Mouse (Mus musculus): Measurements from ENCODE around the gene Trmt5. TPM values are rescaled to one million over a fixed set of nuclear protein-coding genes. Genes with fewer than 3 reads are reported as not detected.

Trmt5 gene
- total and polyA plus RNA-seq, 3 experiments: 21.9 to 51.3 (median 40.5) TPM

DNA sequence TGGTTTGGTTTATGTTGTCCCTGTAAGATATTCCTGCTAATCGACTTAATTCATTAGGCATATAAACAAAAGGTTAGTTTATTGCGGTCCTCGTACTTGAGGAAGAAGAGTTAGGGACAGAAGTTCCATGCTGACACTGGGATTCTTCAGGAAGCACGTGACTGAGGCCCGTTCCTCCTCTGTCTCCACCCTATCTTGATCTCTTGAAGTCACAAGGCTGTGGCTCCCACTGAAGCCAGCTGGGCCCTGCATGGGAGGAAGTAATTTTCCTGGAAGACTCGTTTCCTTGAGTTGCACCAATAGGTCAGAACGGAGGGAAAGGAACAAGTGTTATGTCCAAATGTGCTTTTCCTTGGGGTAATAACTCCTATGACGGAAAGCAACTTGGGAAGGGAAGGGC, 1.1 kb upstream of the Trmt5 start:
- Histone ChIP-seq H3K27ac (ENCODE audit: insufficient read depth, low read depth) (no peak overlapping the region), H3K9me3 (replicated peaks; ENCODE audit: low read length) (no peaks in the 10 kb centered on the region), H3K36me3 (replicated peaks in 1 of 2; ENCODE audit: control insufficient read depth in 1 of 2, insufficient read depth in 1 of 2, low read length in 1 of 2) (peaks cover 10 to 53% of the 10 kb centered on the region in 2 experiments), H3K4me1 (ENCODE audit: control insufficient read depth in 1 of 2, insufficient read depth in 2 of 2) (peaks cover 4 to 42% of the 10 kb centered on the region in 2 experiments), H3K27me3 (replicated peaks) (no peaks in the 10 kb centered on the region), H3K9ac (ENCODE audit: insufficient read depth, low read depth) (peak overlapping the region; percentile 30), H3K79me2 (replicated peaks; ENCODE audit: control insufficient read depth, extremely low read depth, insufficient read depth, poor library complexity, severe bottlenecking) (peaks cover 29% of the 10 kb centered on the region), H3K4me2 (ENCODE audit: insufficient read depth, low read depth, poor library complexity, severe bottlenecking) (peak overlapping the region; percentile 85), H3K4me3 (replicated peaks in 1 of 3; ENCODE audit: low read depth in 2 of 3, low read length in 2 of 3, poor library complexity in 1 of 3) (peak overlapping the region; percentile 67 to 92 (median 73))
- dilution Hi-C loops (cut with MboI; ENCODE audit: extremely low pct_ligation_motif_present, extremely low pct_unique_long_range_greater_than_20kb, low sequenced_read_pairs): no loop called here
- DNase-seq (ENCODE audit: extremely low read depth): no peak
- in situ Hi-C loops (cut with MboI; ENCODE audit: low pct_ligation_motif_present, low pct_unique_long_range_greater_than_20kb, low sequenced_read_pairs): no loop called here
- TF ChIP-seq EP300 (IDR thresholded peaks at IDR 0.05; ENCODE audit: low read length) (no peak), MAX (IDR thresholded peaks at IDR 0.05; ENCODE audit: low read length) (0 out of 2 replicates have a peak, but pooled peaks have one; percentile 38), ZKSCAN1 (IDR thresholded peaks at IDR 0.05; ENCODE audit: borderline replicate concordance, low read depth, low read length) (no peak), KAT2A (IDR thresholded peaks at IDR 0.05; ENCODE audit: insufficient replicate concordance, low read length) (no peak), SIN3A (IDR thresholded peaks at IDR 0.05; ENCODE audit: low read length) (no peak), POLR2A (IDR thresholded peaks at IDR 0.05; ENCODE audit: low read depth, low read length) (no peak)

DNA sequence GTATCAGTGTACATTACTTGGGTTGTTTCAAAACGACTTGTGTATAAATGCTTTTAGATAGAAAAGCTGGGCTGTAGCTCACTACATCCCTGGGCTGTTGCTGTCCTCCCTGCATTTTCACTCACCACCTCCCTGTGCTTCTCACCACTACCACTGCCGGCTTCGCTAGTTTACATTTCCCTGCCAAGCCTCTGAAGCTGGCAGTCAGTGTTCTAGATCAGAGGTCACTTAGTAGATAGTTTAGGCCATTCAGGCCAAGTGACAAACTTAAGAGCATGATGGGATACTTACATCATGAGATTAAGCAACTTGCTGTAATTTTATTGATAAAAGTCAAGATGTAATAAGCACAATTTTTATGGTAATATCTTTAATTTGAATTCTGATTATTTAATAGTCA, 11.6 kb downstream of the Trmt5 start:
- in situ Hi-C loops (cut with MboI; ENCODE audit: low pct_ligation_motif_present, low pct_unique_long_range_greater_than_20kb, low sequenced_read_pairs) (no loop called here), dilution Hi-C loops (cut with MboI; ENCODE audit: extremely low pct_ligation_motif_present, extremely low pct_unique_long_range_greater_than_20kb, low sequenced_read_pairs) (no loop called here)
- Histone ChIP-seq H3K4me1 (ENCODE audit: control insufficient read depth in 1 of 2, insufficient read depth in 2 of 2) (peaks cover 0 to 6% of the 10 kb centered on the region in 2 experiments; a peak in 2 of 4 replicates), H3K79me2 (replicated peaks; ENCODE audit: control insufficient read depth, extremely low read depth, insufficient read depth, poor library complexity, severe bottlenecking) (no peaks in the 10 kb centered on the region), H3K27ac (ENCODE audit: insufficient read depth, low read depth) (no peak overlapping the region), H3K27me3 (replicated peaks) (no peaks in the 10 kb centered on the region), H3K9ac (ENCODE audit: insufficient read depth, low read depth) (no peak overlapping the region), H3K36me3 (replicated peaks in 1 of 2; ENCODE audit: control insufficient read depth in 1 of 2, insufficient read depth in 1 of 2, low read length in 1 of 2) (peaks cover 22 to 65% of the 10 kb centered on the region in 2 experiments), H3K9me3 (replicated peaks; ENCODE audit: low read length) (peaks cover 13% of the 10 kb centered on the region), H3K4me3 (replicated peaks in 1 of 3; ENCODE audit: low read depth in 2 of 3, low read length in 2 of 3, poor library complexity in 1 of 3) (no peak overlapping the region), H3K4me2 (ENCODE audit: insufficient read depth, low read depth, poor library complexity, severe bottlenecking) (no peak overlapping the region)
- DNase-seq (ENCODE audit: extremely low read depth): no peak
- TF ChIP-seq TCF12 (IDR thresholded peaks at IDR 0.05; ENCODE audit: low read depth, low read length) (no peak), EP300 (IDR thresholded peaks at IDR 0.05; ENCODE audit: low read length) (no peak), POLR2A (IDR thresholded peaks at IDR 0.05; ENCODE audit: low read depth, low read length) (no peak), ZNF384 (IDR thresholded peaks at IDR 0.05; ENCODE audit: low read depth, low read length) (no peak), CTCF (conservative IDR thresholded peaks at IDR 0.05 in 1 of 2, IDR thresholded peaks at IDR 0.05 in 1 of 2; ENCODE audit: low read depth in 2 of 2, low read length in 2 of 2) (no peak), CHD1 (IDR thresholded peaks at IDR 0.05; ENCODE audit: low read depth, low read length) (no peak), TBP (conservative IDR thresholded peaks at IDR 0.05; ENCODE audit: low read depth, low read length) (no peak), JUN (IDR thresholded peaks at IDR 0.05; ENCODE audit: insufficient read depth, low read depth, low read length) (no peak)

DNA sequence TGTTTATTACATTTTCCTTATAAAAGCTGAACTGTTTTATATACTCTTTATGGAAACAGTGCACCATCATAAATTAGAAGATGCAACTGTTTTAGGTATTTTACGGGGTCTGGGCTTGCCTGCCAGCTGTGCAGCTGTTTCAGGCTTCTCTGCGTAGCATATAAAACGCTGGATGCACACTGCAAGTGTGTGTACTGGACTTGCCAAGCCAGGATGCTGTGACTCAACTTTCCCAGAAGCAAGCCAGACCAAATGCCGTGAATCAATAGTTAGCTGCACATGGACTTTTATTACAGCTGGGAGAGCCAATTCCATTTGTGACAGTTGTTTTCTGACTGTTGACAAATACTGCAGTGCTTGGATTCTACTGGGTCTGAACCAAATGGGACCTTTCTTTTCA, 16.6 kb downstream of the Trmt5 start:
- in situ Hi-C loops (cut with MboI; ENCODE audit: low pct_ligation_motif_present, low pct_unique_long_range_greater_than_20kb, low sequenced_read_pairs): no loop called here
- Histone ChIP-seq H3K79me2 (replicated peaks; ENCODE audit: control insufficient read depth, extremely low read depth, insufficient read depth, poor library complexity, severe bottlenecking) (no peaks in the 10 kb centered on the region), H3K4me1 (ENCODE audit: control insufficient read depth in 1 of 2, insufficient read depth in 2 of 2) (peaks cover 0 to 6% of the 10 kb centered on the region in 2 experiments; a peak in 2 of 4 replicates), H3K27ac (ENCODE audit: insufficient read depth, low read depth) (no peak overlapping the region), H3K4me2 (ENCODE audit: insufficient read depth, low read depth, poor library complexity, severe bottlenecking) (no peak overlapping the region), H3K9me3 (replicated peaks; ENCODE audit: low read length) (no peaks in the 10 kb centered on the region), H3K9ac (ENCODE audit: insufficient read depth, low read depth) (no peak overlapping the region), H3K27me3 (replicated peaks) (no peaks in the 10 kb centered on the region), H3K36me3 (replicated peaks in 1 of 2; ENCODE audit: control insufficient read depth in 1 of 2, insufficient read depth in 1 of 2, low read length in 1 of 2) (peaks cover 0 to 42% of the 10 kb centered on the region in 2 experiments), H3K4me3 (replicated peaks in 1 of 3; ENCODE audit: low read depth in 2 of 3, low read length in 2 of 3, poor library complexity in 1 of 3) (no peak overlapping the region)
- TF ChIP-seq UBTF (IDR thresholded peaks at IDR 0.05; ENCODE audit: low read depth, low read length): no peak
- no peak for TF ChIP-seq RCOR1 (conservative IDR thresholded peaks at IDR 0.05; ENCODE audit: low read depth, low read length)
- no peak for TF ChIP-seq MEF2A (IDR thresholded peaks at IDR 0.05; ENCODE audit: borderline replicate concordance, low read depth, low read length)
- TF ChIP-seq NRF1 (IDR thresholded peaks at IDR 0.05; ENCODE audit: low read depth, low read length): no peak
- TF ChIP-seq USF1 (IDR thresholded peaks at IDR 0.05; ENCODE audit: low read depth, low read length): no peak
- no peak for TF ChIP-seq SIN3A (IDR thresholded peaks at IDR 0.05; ENCODE audit: low read length)
- TF ChIP-seq ZC3H11A (IDR thresholded peaks at IDR 0.05; ENCODE audit: low read depth, low read length): no peak
- no peak for TF ChIP-seq JUN (IDR thresholded peaks at IDR 0.05; ENCODE audit: insufficient read depth, low read depth, low read length)
- no peak for TF ChIP-seq TBP (conservative IDR thresholded peaks at IDR 0.05; ENCODE audit: low read depth, low read length)
- no peak for TF ChIP-seq ZMIZ1 (IDR thresholded peaks at IDR 0.05; ENCODE audit: low read depth, low read length)
- TF ChIP-seq MAFK (IDR thresholded peaks at IDR 0.05; ENCODE audit: insufficient replicate concordance, low read length): no peak
- no peak for TF ChIP-seq MYC (IDR thresholded peaks at IDR 0.05; ENCODE audit: low read depth, low read length)
- DNase-seq (ENCODE audit: extremely low read depth): no peak
- dilution Hi-C loops (cut with MboI; ENCODE audit: extremely low pct_ligation_motif_present, extremely low pct_unique_long_range_greater_than_20kb, low sequenced_read_pairs): no loop called here
